Mouse (Mus musculus): ENCODE measurements around the gene Dnal1. TPM values are rescaled to one million over a fixed set of nuclear protein-coding genes. Genes with fewer than 3 reads are reported as not detected.

Dnal1 gene
- polyA plus RNA-seq, 1 experiment from 2014 or later: 7.0 TPM

DNA sequence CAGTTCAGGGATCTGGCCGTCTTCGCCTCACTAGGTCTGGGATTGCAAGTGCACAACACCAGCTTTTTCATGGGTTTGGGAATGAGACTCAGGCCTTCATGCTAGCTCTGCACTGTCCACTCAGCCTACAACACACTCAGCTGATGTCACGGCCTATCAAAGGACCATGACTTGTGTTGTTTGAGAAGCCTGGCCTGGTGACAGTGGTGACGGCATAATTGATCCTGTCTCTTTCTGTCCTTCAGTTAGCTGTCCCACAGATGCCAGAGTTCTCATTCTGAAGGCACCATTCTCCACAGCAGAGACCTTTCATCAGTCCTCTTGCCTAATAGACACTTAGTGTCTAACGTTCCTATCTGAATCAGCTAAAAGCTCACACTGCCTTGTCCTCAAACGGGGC lies 14.4 kb downstream of the Dnal1 start:
- Histone ChIP-seq H3K27ac (replicated peaks) (no peak overlapping the region), H3K4me3 (replicated peaks) (no peak overlapping the region), H3K4me2 (no peak overlapping the region), H3K36me3 (peaks cover 40% of the 10 kb centered on the region), H3K9me3 (replicated peaks) (no peaks in the 10 kb centered on the region), H3K27me3 (replicated peaks) (no peaks in the 10 kb centered on the region), H3K9ac (replicated peaks) (no peak overlapping the region), H3K4me1 (no peaks in the 10 kb centered on the region)
- WGBS: 89% methylated on average over 6 of the region's 6 CpGs
- no peak for ATAC-seq (ENCODE audit: low FRiP score)

DNA sequence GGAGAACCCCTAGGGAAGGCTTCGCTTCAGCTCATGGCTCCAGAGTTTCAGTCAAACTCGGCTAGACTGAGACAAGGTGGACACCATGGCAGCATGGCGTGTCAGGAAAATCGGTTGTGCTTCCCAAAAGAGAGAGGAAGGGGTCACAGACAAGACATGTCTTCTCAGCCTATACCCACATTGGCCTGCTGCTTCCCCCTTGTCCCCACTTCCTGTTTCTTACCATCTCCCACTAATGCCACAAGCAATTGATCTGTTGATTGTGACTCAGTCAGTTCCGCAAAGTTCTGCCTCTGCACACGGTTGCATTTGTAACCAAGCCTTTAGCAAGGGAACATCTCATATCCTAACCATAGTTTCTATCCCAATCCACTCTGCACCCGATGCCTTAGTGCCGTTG lies 15.8 kb downstream of the Dnal1 start:
- no peaks in the 10 kb centered on the region for H3K9me3 ChIP-seq (replicated peaks)
- H3K4me1 ChIP-seq: no peaks in the 10 kb centered on the region
- H3K36me3 ChIP-seq: peaks cover 38% of the 10 kb centered on the region
- no peak overlapping the region for H3K4me2 ChIP-seq
- no peak for ATAC-seq (ENCODE audit: low FRiP score)
- no peaks in the 10 kb centered on the region for H3K27me3 ChIP-seq (replicated peaks)
- no peak overlapping the region for H3K4me3 ChIP-seq (replicated peaks)
- no peak overlapping the region for H3K9ac ChIP-seq (replicated peaks)
- 96% methylated on average over 8 of the region's 8 CpGs for WGBS
- no peak overlapping the region for H3K27ac ChIP-seq (replicated peaks)

DNA sequence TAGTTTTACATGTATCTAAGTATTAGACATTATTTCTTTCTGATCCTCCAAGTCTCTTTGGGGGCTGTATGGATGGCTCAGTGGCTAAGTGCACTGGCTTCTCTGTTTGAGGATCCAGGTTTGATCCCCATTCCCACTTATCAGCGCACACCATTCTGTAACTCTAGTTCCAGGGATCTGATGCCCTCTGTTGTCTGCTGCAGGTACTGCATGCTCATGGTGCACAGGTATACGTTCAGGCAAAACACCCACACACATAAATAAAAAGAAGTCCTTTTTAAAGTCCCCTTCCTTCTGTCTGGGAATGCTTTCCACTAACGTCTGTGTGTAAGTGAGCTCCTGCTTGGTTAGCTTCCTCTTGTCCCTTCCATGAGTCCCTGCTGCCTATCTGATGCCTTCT lies 18.1 kb downstream of the Dnal1 start:
- Histone ChIP-seq H3K36me3 (peaks cover 47% of the 10 kb centered on the region), H3K27me3 (replicated peaks) (no peaks in the 10 kb centered on the region), H3K4me2 (no peak overlapping the region), H3K27ac (replicated peaks) (no peak overlapping the region), H3K4me3 (replicated peaks) (no peak overlapping the region), H3K9ac (replicated peaks) (no peak overlapping the region), H3K9me3 (replicated peaks) (no peaks in the 10 kb centered on the region), H3K4me1 (no peaks in the 10 kb centered on the region)
- WGBS: 66% methylated on average over 3 of the region's 3 CpGs
- no peak for ATAC-seq (ENCODE audit: low FRiP score)

DNA sequence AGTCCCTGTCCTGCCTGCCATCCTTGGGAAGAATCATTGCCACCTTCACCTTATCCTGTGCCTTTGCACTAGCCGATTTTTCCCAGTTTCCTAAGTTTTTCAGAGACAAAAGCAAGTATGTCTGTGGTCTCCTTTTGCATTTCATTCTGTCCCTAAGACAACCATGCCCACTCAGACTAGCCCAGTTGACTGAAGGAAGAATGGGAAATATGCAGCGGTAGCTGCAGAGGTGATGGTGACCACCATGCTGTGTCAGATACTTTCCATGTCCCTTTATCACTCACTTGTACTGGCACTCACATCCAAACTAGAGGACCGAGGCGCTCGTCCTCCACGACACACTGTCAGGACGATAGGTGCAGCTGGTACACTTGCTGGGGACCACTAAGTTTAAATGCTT lies 23.0 kb downstream of the Dnal1 start:
- ATAC-seq (ENCODE audit: low FRiP score): no peak
- no peak overlapping the region for H3K27ac ChIP-seq (replicated peaks)

DNA sequence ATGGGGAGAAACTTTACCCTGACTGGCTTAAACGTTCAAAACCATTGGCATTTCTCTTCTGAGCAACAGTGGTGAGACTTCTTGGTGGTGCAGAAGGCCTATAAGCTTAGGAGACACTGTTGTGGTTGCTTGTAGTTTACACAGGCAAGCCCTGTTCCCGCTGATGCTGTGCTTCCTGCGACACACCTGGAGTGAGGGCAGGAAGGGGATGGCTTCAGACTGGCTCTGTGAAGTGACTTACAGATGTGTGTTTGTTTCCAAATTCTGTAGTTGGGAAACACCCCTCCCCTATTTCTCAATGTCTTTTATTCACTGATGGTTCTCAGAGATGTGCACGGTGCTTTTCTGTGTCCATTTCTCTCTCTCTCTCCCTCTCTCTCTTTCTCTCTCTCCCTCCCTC lies 26.0 kb downstream of the Dnal1 start:
- H3K36me3 ChIP-seq: peaks cover 32% of the 10 kb centered on the region
- no peak overlapping the region for H3K9ac ChIP-seq (replicated peaks)
- ATAC-seq (ENCODE audit: low FRiP score): no peak
- no peak overlapping the region for H3K4me3 ChIP-seq (replicated peaks)
- H3K4me2 ChIP-seq: no peak overlapping the region
- H3K27me3 ChIP-seq (replicated peaks): no peaks in the 10 kb centered on the region
- 76% methylated on average over 4 of the region's 4 CpGs for WGBS
- H3K4me1 ChIP-seq: no peaks in the 10 kb centered on the region
- no peaks in the 10 kb centered on the region for H3K9me3 ChIP-seq (replicated peaks)
- H3K27ac ChIP-seq (replicated peaks): no peak overlapping the region

More for the DNA sequence above, 23.0 kb downstream of the Dnal1 start:
- Histone ChIP-seq H3K4me1 (no peaks in the 10 kb centered on the region), H3K9me3 (replicated peaks) (no peaks in the 10 kb centered on the region), H3K27me3 (replicated peaks) (no peaks in the 10 kb centered on the region), H3K4me2 (no peak overlapping the region), H3K9ac (replicated peaks) (no peak overlapping the region), H3K4me3 (replicated peaks) (no peak overlapping the region), H3K36me3 (peaks cover 32% of the 10 kb centered on the region)
- 90% methylated on average over 7 of the region's 7 CpGs for WGBS

DNA sequence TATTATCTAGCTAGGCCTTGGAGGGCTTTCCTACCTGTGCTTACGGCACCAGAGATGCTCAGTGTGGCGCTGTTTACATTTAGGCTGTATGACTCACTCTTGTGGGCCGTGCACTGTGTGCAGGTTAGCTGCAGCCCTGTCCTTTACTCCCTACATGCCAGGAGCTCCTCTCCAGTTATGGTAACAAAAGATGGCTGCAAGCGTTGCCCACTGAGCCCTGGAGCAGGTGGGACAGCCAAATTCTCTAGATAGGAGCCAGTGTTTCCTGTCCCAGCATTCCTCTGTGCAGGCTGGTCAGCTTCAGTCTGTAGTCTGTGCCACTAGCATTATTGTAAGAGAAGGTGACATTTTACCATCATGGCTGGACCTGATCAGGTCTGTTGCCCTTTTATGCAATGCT lies 27.1 kb downstream of the Dnal1 start:
- Histone ChIP-seq H3K27me3 (replicated peaks) (no peaks in the 10 kb centered on the region), H3K4me2 (no peak overlapping the region), H3K27ac (replicated peaks) (no peak overlapping the region), H3K4me3 (replicated peaks) (no peak overlapping the region), H3K4me1 (no peaks in the 10 kb centered on the region), H3K9ac (replicated peaks) (no peak overlapping the region), H3K36me3 (peaks cover 28% of the 10 kb centered on the region), H3K9me3 (replicated peaks) (no peaks in the 10 kb centered on the region)
- ATAC-seq (ENCODE audit: low FRiP score): no peak
- 85% methylated on average over 4 of the region's 4 CpGs for WGBS

DNA sequence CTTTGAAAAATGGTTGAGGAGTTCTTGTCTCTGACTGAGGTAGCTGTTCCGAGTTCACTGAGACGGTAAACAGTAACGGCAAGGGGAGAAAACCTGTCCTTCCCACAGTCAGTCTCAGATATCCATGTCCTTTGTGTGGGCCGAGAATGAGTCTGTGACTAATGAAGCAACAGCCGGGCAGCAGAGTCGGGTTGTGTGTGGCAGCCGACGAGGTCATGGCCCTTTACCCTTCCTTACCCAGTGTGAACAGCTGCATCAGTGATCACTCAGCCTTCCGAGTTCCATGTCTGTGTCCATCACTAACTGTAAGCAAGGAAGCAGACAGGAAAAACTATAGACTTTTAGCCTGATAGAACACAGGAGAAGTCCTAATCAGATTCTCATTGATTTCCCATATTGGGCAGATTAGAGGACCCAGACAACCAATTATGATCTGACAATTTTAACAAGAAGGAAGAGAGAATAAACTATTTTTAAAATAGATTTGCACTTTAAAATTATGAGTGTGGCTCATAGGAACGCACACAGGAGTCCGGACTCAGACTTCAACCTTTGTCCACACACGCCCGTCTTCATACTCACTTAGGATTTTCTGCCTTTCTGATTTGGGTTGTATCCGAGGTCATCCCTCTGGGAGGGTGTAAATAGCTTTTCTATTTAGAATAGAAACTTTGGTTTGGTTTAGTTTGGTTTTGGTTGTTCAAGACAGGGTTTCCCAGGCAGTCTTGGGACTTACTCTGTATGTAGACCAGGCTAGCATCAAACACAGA lies 28.3 kb downstream of the Dnal1 start:
- Histone ChIP-seq H3K27me3 (replicated peaks) (no peaks in the 10 kb centered on the region), H3K9me3 (replicated peaks) (no peaks in the 10 kb centered on the region), H3K4me3 (replicated peaks) (no peak overlapping the region), H3K4me1 (peaks cover 7% of the 10 kb centered on the region; the same call in 1 of the 2 replicates), H3K9ac (replicated peaks) (no peak overlapping the region), H3K4me2 (no peak overlapping the region), H3K36me3 (peaks cover 17% of the 10 kb centered on the region), H3K27ac (replicated peaks) (no peak overlapping the region)
- 37% methylated on average over 14 of the region's 14 CpGs for WGBS
- no peak for ATAC-seq (ENCODE audit: low FRiP score)

DNA sequence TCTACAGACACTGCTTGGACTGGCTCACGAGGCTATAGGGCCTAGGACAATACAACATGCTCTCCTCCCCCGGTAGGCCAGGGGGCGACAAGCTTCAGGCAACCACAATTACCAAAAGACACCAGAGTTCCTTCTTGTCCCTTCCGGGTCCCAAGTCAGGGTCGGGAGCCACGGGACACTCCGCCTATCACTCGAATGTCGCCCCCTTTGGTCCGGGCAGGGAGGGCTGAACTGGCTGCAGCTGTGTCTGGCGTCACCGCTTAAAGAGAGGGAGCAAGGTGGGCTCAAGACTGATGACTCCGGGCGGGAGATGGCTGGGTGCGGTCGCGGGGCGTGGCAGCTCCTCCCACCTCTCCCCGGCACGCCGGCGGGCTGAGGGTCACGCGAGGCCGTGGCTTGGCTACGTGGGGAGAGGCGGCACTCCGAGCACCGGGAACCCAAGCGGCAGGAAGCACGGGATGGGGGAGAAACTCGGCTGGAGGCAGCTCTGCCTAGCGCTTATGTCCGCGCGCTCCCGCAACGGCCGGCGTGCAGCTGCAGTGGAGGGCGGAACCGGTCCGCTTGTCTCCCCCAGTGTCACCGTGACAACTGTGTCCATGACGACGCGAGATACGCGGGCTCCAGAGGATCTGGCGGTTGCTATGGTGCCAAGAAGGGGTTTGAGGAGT lies 33.9 kb downstream of the Dnal1 start, which contains the start of gene Pnma1:
TSS of gene Pnma1 (minus strand) at position 536 of the 668 bp plus-strand sequence.
- ATAC-seq (ENCODE audit: low FRiP score): peak; percentile 92
- WGBS: 1% methylated on average over 49 of the region's 50 CpGs
- peak within 1 kb of the TSS; percentile 71 for H3K4me3 ChIP-seq (replicated peaks)
- H3K27me3 ChIP-seq (replicated peaks): no peaks in the 10 kb centered on the region
- H3K4me2 ChIP-seq: peak within 1 kb of the TSS; percentile 92
- peak within 1 kb of the TSS; percentile 76 for H3K9ac ChIP-seq (replicated peaks)
- peaks cover 11% of the 10 kb centered on the region; the same call in 1 of the 2 replicates for H3K36me3 ChIP-seq
- peaks cover 27% of the 10 kb centered on the region for H3K4me1 ChIP-seq
- no peaks in the 10 kb centered on the region for H3K9me3 ChIP-seq (replicated peaks)
- H3K27ac ChIP-seq (replicated peaks): peak within 1 kb of the TSS; percentile 80

DNA sequence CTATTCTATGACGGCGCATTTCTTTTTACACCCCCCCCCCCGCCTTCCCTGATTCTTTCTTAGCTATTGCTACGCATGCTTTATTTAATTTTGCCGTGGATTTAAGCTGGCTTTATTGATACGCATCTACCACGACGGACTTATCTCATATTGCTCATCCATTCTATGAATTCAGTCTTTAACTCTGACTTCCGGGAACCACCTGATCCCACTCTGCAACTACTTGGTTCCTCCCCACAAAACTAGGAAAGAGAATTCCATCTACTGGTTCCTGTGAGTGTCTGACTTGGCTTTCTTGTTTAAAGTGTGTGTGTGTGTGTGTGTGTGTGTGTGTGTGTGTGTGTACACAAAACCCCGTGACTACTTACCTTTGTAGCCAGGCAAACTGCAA lies 34.5 kb downstream of the Dnal1 start:
- peak overlapping the region; percentile 76 for H3K9ac ChIP-seq (replicated peaks)
- no peak for ATAC-seq (ENCODE audit: low FRiP score)
- peaks cover 27% of the 10 kb centered on the region for H3K4me1 ChIP-seq
- H3K4me3 ChIP-seq (replicated peaks): peak overlapping the region; percentile 71
- peak overlapping the region; percentile 92 for H3K4me2 ChIP-seq
- 4% methylated on average over 10 of the region's 10 CpGs for WGBS
- peak overlapping the region; percentile 80 for H3K27ac ChIP-seq (replicated peaks)
- H3K9me3 ChIP-seq (replicated peaks): no peaks in the 10 kb centered on the region
- H3K27me3 ChIP-seq (replicated peaks): no peaks in the 10 kb centered on the region
- H3K36me3 ChIP-seq: peaks cover 16% of the 10 kb centered on the region

DNA sequence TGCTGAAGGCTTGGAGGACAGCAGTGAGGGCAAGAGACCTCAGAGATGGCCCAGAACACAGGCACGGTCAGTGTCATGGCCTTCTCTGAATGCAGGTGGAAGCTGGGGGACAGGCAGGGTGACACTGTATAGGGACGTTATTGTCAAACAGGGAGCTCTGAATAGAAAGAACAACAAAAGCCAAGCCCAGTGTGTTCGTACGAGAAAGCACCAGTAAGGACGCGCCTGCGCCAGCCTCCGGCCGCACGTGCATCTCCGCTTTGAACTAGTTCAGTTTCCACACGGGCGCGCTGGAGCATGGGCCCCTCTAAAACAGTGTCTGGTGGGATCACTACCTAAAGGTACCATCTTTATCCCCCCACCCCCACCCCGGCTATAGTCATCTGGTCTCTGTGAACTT lies 35.8 kb downstream of the Dnal1 start:
- H3K4me1 ChIP-seq: peaks cover 27% of the 10 kb centered on the region
- H3K27ac ChIP-seq (replicated peaks): no peak overlapping the region
- WGBS: 31% methylated on average over 15 of the region's 15 CpGs
- peaks cover 16% of the 10 kb centered on the region for H3K36me3 ChIP-seq
- peak overlapping the region; percentile 15; the same call in 1 of the 2 replicates for H3K4me2 ChIP-seq
- no peak overlapping the region for H3K4me3 ChIP-seq (replicated peaks)
- no peaks in the 10 kb centered on the region for H3K27me3 ChIP-seq (replicated peaks)
- ATAC-seq (ENCODE audit: low FRiP score): no peak
- H3K9me3 ChIP-seq (replicated peaks): no peaks in the 10 kb centered on the region
- no peak overlapping the region for H3K9ac ChIP-seq (replicated peaks)

DNA sequence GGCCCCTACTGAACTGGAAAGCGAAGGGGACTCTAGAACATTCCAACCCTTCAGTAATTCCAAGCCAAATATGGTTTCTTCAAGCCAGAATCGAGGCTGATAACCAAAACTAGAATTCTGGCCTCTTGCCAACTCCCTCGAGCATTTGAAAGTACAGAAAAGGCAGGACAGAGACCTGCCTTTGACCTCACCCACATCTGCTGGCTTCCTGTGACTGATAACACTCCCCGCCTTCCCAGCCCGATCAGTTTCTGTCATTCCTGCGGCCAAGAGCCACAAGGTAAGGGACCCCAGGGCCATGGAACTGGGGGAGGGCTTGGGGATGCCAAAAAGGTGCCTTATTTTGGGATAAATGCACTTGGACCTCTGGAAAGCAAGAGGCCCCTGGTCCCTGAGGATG lies 36.8 kb downstream of the Dnal1 start:
- Histone ChIP-seq H3K27ac (replicated peaks) (no peak overlapping the region), H3K27me3 (replicated peaks) (no peaks in the 10 kb centered on the region), H3K4me3 (replicated peaks) (no peak overlapping the region), H3K9ac (replicated peaks) (no peak overlapping the region), H3K4me1 (peaks cover 27% of the 10 kb centered on the region), H3K9me3 (replicated peaks) (no peaks in the 10 kb centered on the region), H3K36me3 (peaks cover 17% of the 10 kb centered on the region), H3K4me2 (no peak overlapping the region)
- no peak for ATAC-seq (ENCODE audit: low FRiP score)
- 59% methylated on average over 6 of the region's 6 CpGs for WGBS

DNA sequence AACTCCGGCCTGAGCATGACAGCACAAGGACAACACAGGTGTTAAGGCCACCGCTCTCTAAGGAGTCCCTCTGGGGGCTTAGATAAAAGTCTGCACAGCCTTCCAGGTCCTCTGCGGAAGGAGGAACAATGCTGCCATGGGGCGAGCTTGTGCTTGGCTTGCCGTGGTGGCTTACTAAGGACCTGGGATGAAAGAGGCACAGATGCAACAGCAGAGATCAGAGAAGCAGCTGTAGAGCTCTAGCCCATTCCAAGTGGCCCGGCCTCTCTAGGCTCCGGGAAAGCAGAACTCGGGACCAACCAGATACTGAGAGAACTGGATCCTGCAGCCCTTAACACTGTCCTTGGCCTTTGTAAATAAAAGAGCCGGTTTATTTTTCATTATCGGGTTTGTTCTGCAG lies 37.7 kb downstream of the Dnal1 start:
- 91% methylated on average over 10 of the region's 10 CpGs for WGBS
- no peak overlapping the region for H3K4me3 ChIP-seq (replicated peaks)
- H3K36me3 ChIP-seq: peaks cover 26% of the 10 kb centered on the region
- ATAC-seq (ENCODE audit: low FRiP score): no peak
- H3K9ac ChIP-seq (replicated peaks): no peak overlapping the region
- no peaks in the 10 kb centered on the region for H3K9me3 ChIP-seq (replicated peaks)
- H3K4me1 ChIP-seq: peaks cover 24% of the 10 kb centered on the region
- no peak overlapping the region for H3K4me2 ChIP-seq
- no peaks in the 10 kb centered on the region for H3K27me3 ChIP-seq (replicated peaks)
- no peak overlapping the region for H3K27ac ChIP-seq (replicated peaks)

Data from neural tube, embryonic 15.5 days (tissue).